Mouse (Mus musculus) heart, postnatal 0 days (tissue): ENCODE data around the gene Fgg.

Experiments
- CTCF ChIP-seq: IDR thresholded peaks from 2 replicates; pipeline ENCODE4 v1.5.1; 2016; ENCODE audit warnings: antibody characterized with exemption, control low read depth, low read depth
- EP300 ChIP-seq: IDR thresholded peaks from 2 replicates; pipeline ENCODE4 v1.6.1; 2016; ENCODE audit warnings: antibody characterized with exemption, low read depth

GRCm38 (mm10) chr3:83054759-83055158 lies 47.2 kb downstream of the Fgg start:
- TF ChIP-seq CTCF = no peak
- TF ChIP-seq EP300 = no peak
